Mouse (Mus musculus): ENCODE results near the gene 3110082I17Rik. TPM values are rescaled to one million over a fixed set of nuclear protein-coding genes. Genes with fewer than 3 reads are reported as not detected.

Gene 3110082I17Rik
- polyA plus RNA-seq, 1 experiment from 2014 or later, result 17.0 TPM

DNA sequence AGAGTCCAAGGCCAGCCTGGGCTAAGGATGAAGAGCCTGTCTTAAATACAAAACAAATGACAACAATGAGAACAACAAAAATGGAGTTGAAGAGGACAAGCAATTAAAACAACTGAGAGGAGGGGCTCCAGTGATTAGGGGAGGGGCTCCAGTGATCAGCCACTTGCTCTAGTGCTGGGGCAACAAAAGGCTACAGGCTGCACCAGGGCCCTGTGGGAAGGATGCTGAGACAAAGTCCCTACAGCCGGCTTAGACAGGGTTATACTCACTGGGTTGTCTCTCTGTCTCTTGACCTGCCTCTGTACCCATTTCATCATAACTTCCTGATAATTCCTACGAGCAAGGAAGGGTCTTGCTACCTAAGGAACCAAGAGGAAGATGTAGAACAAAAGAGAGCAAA, 42.2 kb downstream of the 3110082I17Rik start:
- Histone ChIP-seq H3K4me1 (ENCODE audit: control insufficient read depth in 2 of 2, insufficient read depth in 2 of 2, low read length in 2 of 2) (peaks cover 13 to 28% of the 10 kb centered on the region in 2 experiments), H3K27ac (replicated peaks in 1 of 2; ENCODE audit: control insufficient read depth in 1 of 2, insufficient read depth in 1 of 2, low read depth in 2 of 2, low read length in 2 of 2) (peak overlapping the region in 1 of 2 experiments; percentile 47; a peak in 1 of 4 replicates), H3K9ac (ENCODE audit: low read length) (no peak overlapping the region), H3K4me2 (ENCODE audit: low read length) (peak overlapping the region; percentile 25; the same call in 1 of the 2 replicates), H3K36me3 (ENCODE audit: control insufficient read depth, insufficient read depth, low read length) (no peaks in the 10 kb centered on the region), H3K27me3 (ENCODE audit: control insufficient read depth, insufficient read depth, low read length) (peaks cover 39% of the 10 kb centered on the region), H3K9me3 (ENCODE audit: control insufficient read depth, low read length) (0 out of 2 replicates have a peak, but pooled peaks cover 4% of the 10 kb centered on the region), H3K4me3 (ENCODE audit: control insufficient read depth in 1 of 2, insufficient read depth in 1 of 2, low read depth in 1 of 2, low read length in 2 of 2) (no peak overlapping the region)
- 33% methylated on average over 2 of the region's 2 CpGs for whole genome bisulfite sequencing
- no peak for ATAC-seq (ENCODE audit: insufficient number of reproducible peaks, insufficient read depth, low FRiP score, low read depth)

- Histone ChIP-seq H3K27me3 (ENCODE audit: control insufficient read depth, insufficient read depth, low read length) (peaks cover 36% of the 10 kb centered on the region), H3K36me3 (ENCODE audit: control insufficient read depth, insufficient read depth, low read length) (no peaks in the 10 kb centered on the region), H3K4me2 (ENCODE audit: low read length) (no peak overlapping the region), H3K9ac (ENCODE audit: low read length) (no peak overlapping the region), H3K4me1 (ENCODE audit: control insufficient read depth in 2 of 2, insufficient read depth in 2 of 2, low read length in 2 of 2) (peaks cover 11 to 22% of the 10 kb centered on the region in 2 experiments), H3K4me3 (ENCODE audit: control insufficient read depth in 1 of 2, insufficient read depth in 1 of 2, low read depth in 1 of 2, low read length in 2 of 2) (no peak overlapping the region), H3K27ac (replicated peaks in 1 of 2; ENCODE audit: control insufficient read depth in 1 of 2, insufficient read depth in 1 of 2, low read depth in 2 of 2, low read length in 2 of 2) (no peak overlapping the region), H3K9me3 (ENCODE audit: control insufficient read depth, low read length) (0 out of 2 replicates have a peak, but pooled peaks cover 4% of the 10 kb centered on the region)
- ATAC-seq (ENCODE audit: insufficient number of reproducible peaks, insufficient read depth, low FRiP score, low read depth), result no peak
- 89% methylated on average over 3 of the region's 3 CpGs for WGBS
Observed at GRCm38 (mm10) chr5:139417480-139417879, 42.8 kb downstream of the 3110082I17Rik start.

- Histone ChIP-seq H3K27me3 (ENCODE audit: control insufficient read depth, insufficient read depth, low read length) (peaks cover 34% of the 10 kb centered on the region), H3K36me3 (ENCODE audit: control insufficient read depth, insufficient read depth, low read length) (no peaks in the 10 kb centered on the region), H3K9ac (ENCODE audit: low read length) (no peak overlapping the region), H3K4me1 (ENCODE audit: control insufficient read depth in 2 of 2, insufficient read depth in 2 of 2, low read length in 2 of 2) (peaks cover 11 to 21% of the 10 kb centered on the region in 2 experiments), H3K4me3 (ENCODE audit: control insufficient read depth in 1 of 2, insufficient read depth in 1 of 2, low read depth in 1 of 2, low read length in 2 of 2) (no peak overlapping the region), H3K27ac (replicated peaks in 1 of 2; ENCODE audit: control insufficient read depth in 1 of 2, insufficient read depth in 1 of 2, low read depth in 2 of 2, low read length in 2 of 2) (no peak overlapping the region), H3K9me3 (ENCODE audit: control insufficient read depth, low read length) (0 out of 2 replicates have a peak, but pooled peaks cover 4% of the 10 kb centered on the region), H3K4me2 (ENCODE audit: low read length) (no peak overlapping the region)
- no peak for ATAC-seq (ENCODE audit: insufficient number of reproducible peaks, insufficient read depth, low FRiP score, low read depth)
- 92% methylated on average over 4 of the region's 4 CpGs for WGBS
Observed at GRCm38 (mm10) chr5:139416942-139417341, 43.4 kb downstream of the 3110082I17Rik start.

- Histone ChIP-seq H3K4me3 (ENCODE audit: control insufficient read depth in 1 of 2, insufficient read depth in 1 of 2, low read depth in 1 of 2, low read length in 2 of 2) (no peak overlapping the region), H3K27me3 (ENCODE audit: control insufficient read depth, insufficient read depth, low read length) (peaks cover 30% of the 10 kb centered on the region), H3K9me3 (ENCODE audit: control insufficient read depth, low read length) (0 out of 2 replicates have a peak, but pooled peaks cover 4% of the 10 kb centered on the region), H3K4me2 (ENCODE audit: low read length) (no peak overlapping the region), H3K4me1 (ENCODE audit: control insufficient read depth in 2 of 2, insufficient read depth in 2 of 2, low read length in 2 of 2) (peaks cover 16 to 24% of the 10 kb centered on the region in 2 experiments), H3K9ac (ENCODE audit: low read length) (no peak overlapping the region), H3K27ac (replicated peaks in 1 of 2; ENCODE audit: control insufficient read depth in 1 of 2, insufficient read depth in 1 of 2, low read depth in 2 of 2, low read length in 2 of 2) (no peak overlapping the region), H3K36me3 (ENCODE audit: control insufficient read depth, insufficient read depth, low read length) (no peaks in the 10 kb centered on the region)
- no peak for ATAC-seq (ENCODE audit: insufficient number of reproducible peaks, insufficient read depth, low FRiP score, low read depth)
- 82% methylated on average over 5 of the region's 5 CpGs for WGBS
Observed at GRCm38 (mm10) chr5:139415001-139415400, 45.3 kb downstream of the 3110082I17Rik start.

GRCm38 (mm10) chr5:139413545-139413944, 46.8 kb downstream of the 3110082I17Rik start:
- H3K9me3 ChIP-seq (ENCODE audit: control insufficient read depth, low read length), result 0 out of 2 replicates have a peak, but pooled peaks cover 4% of the 10 kb centered on the region
- H3K4me3 ChIP-seq (ENCODE audit: control insufficient read depth in 1 of 2, insufficient read depth in 1 of 2, low read depth in 1 of 2, low read length in 2 of 2), result no peak overlapping the region
- no peak overlapping the region for H3K9ac ChIP-seq (ENCODE audit: low read length)
- 87% methylated on average over 4 of the region's 4 CpGs for WGBS
- no peaks in the 10 kb centered on the region for H3K36me3 ChIP-seq (ENCODE audit: control insufficient read depth, insufficient read depth, low read length)
- H3K4me1 ChIP-seq (ENCODE audit: control insufficient read depth in 2 of 2, insufficient read depth in 2 of 2, low read length in 2 of 2), result peaks cover 19 to 29% of the 10 kb centered on the region in 2 experiments
- no peak overlapping the region for H3K4me2 ChIP-seq (ENCODE audit: low read length)
- peaks cover 30% of the 10 kb centered on the region for H3K27me3 ChIP-seq (ENCODE audit: control insufficient read depth, insufficient read depth, low read length)
- no peak overlapping the region for H3K27ac ChIP-seq (replicated peaks in 1 of 2; ENCODE audit: control insufficient read depth in 1 of 2, insufficient read depth in 1 of 2, low read depth in 2 of 2, low read length in 2 of 2)
- ATAC-seq (ENCODE audit: insufficient number of reproducible peaks, insufficient read depth, low FRiP score, low read depth), result no peak

GRCm38 (mm10) chr5:139411665-139412314, 48.5 kb downstream of the 3110082I17Rik start:
- ATAC-seq (ENCODE audit: insufficient number of reproducible peaks, insufficient read depth, low FRiP score, low read depth), result no peak
- H3K36me3 ChIP-seq (ENCODE audit: control insufficient read depth, insufficient read depth, low read length), result no peaks in the 10 kb centered on the region
- H3K27me3 ChIP-seq (ENCODE audit: control insufficient read depth, insufficient read depth, low read length), result peaks cover 34% of the 10 kb centered on the region
- H3K9ac ChIP-seq (ENCODE audit: low read length), result no peak overlapping the region
- WGBS, result 73% methylated on average over 15 of the region's 15 CpGs
- H3K4me1 ChIP-seq (ENCODE audit: control insufficient read depth in 2 of 2, insufficient read depth in 2 of 2, low read length in 2 of 2), result peaks cover 14 to 22% of the 10 kb centered on the region in 2 experiments
- no peak overlapping the region for H3K4me3 ChIP-seq (ENCODE audit: control insufficient read depth in 1 of 2, insufficient read depth in 1 of 2, low read depth in 1 of 2, low read length in 2 of 2)
- H3K9me3 ChIP-seq (ENCODE audit: control insufficient read depth, low read length), result no peaks in the 10 kb centered on the region
- no peak overlapping the region for H3K4me2 ChIP-seq (ENCODE audit: low read length)
- no peak overlapping the region for H3K27ac ChIP-seq (replicated peaks in 1 of 2; ENCODE audit: control insufficient read depth in 1 of 2, insufficient read depth in 1 of 2, low read depth in 2 of 2, low read length in 2 of 2)

DNA sequence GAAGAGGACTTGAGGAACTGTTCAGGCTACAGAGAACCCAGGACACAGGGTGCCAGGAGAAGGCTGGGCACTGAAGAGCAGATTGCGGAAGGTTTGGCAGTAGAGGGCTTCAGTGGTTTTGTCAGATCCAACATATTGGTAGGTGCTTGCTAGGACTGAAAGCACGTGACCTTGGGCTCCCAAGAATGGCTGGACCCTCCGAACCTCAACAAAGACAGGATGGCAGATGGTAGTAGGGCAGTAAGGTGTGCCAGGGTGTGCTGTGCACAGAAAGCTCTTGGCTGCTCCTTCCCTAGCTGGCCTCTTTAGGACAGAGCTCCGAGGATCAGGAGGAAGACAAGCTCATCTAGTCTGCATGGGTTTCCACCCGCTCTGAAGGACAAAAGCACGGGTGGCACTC, 49.2 kb downstream of the 3110082I17Rik start:
- ATAC-seq (ENCODE audit: insufficient number of reproducible peaks, insufficient read depth, low FRiP score, low read depth), result no peak
- H3K9me3 ChIP-seq (ENCODE audit: control insufficient read depth, low read length), result no peaks in the 10 kb centered on the region
- 93% methylated on average over 6 of the region's 6 CpGs for WGBS
- no peak overlapping the region for H3K4me2 ChIP-seq (ENCODE audit: low read length)
- H3K9ac ChIP-seq (ENCODE audit: low read length), result no peak overlapping the region
- H3K27ac ChIP-seq (replicated peaks in 1 of 2; ENCODE audit: control insufficient read depth in 1 of 2, insufficient read depth in 1 of 2, low read depth in 2 of 2, low read length in 2 of 2), result no peak overlapping the region
- H3K36me3 ChIP-seq (ENCODE audit: control insufficient read depth, insufficient read depth, low read length), result no peaks in the 10 kb centered on the region
- no peak overlapping the region for H3K4me3 ChIP-seq (ENCODE audit: control insufficient read depth in 1 of 2, insufficient read depth in 1 of 2, low read depth in 1 of 2, low read length in 2 of 2)
- peaks cover 17 to 25% of the 10 kb centered on the region in 2 experiments for H3K4me1 ChIP-seq (ENCODE audit: control insufficient read depth in 2 of 2, insufficient read depth in 2 of 2, low read length in 2 of 2)
- peaks cover 34% of the 10 kb centered on the region for H3K27me3 ChIP-seq (ENCODE audit: control insufficient read depth, insufficient read depth, low read length)
